Mouse (Mus musculus): ENCODE measurements around the gene Dnah11. TPM values are rescaled to one million over a fixed set of nuclear protein-coding genes. Genes with fewer than 3 reads are reported as not detected.

The Dnah11 gene
- total RNA-seq, 2 experiments from 2014 or later, result not detected

- DNase-seq, result no peak
- intact Hi-C loops (cut with DNase I), result no loop called here
Observed at GRCm38 (mm10) chr12:118094946-118095345, 103.9 kb downstream of the Dnah11 start.

GRCm38 (mm10) chr12:118085291-118085690 lies 113.6 kb downstream of the Dnah11 start:
- intact Hi-C loops (cut with DNase I), result no loop called here
- no peak for DNase-seq

- DNase-seq, result no peak
- intact Hi-C loops (cut with DNase I), result no loop called here
Observed at GRCm38 (mm10) chr12:118084806-118085205, 114.0 kb downstream of the Dnah11 start.

- intact Hi-C loops (cut with DNase I), result no loop called here
- no peak for DNase-seq
Observed at GRCm38 (mm10) chr12:118084134-118084533, 114.7 kb downstream of the Dnah11 start.

- intact Hi-C loops (cut with DNase I), result no loop called here
- DNase-seq, result no peak
Observed at GRCm38 (mm10) chr12:118080441-118080840, 118.4 kb downstream of the Dnah11 start.

GRCm38 (mm10) chr12:118078434-118078989 lies 120.3 kb downstream of the Dnah11 start:
- intact Hi-C loops (cut with DNase I), result no loop called here
- DNase-seq, result no peak

GRCm38 (mm10) chr12:118076802-118077201 lies 122.0 kb downstream of the Dnah11 start:
- intact Hi-C loops (cut with DNase I), result no loop called here
- DNase-seq, result no peak

GRCm38 (mm10) chr12:118072181-118072872 lies 126.5 kb downstream of the Dnah11 start:
- no peak for DNase-seq
- intact Hi-C loops (cut with DNase I), result no loop called here

GRCm38 (mm10) chr12:118071667-118072066 lies 127.2 kb downstream of the Dnah11 start:
- DNase-seq, result no peak
- intact Hi-C loops (cut with DNase I), result no loop called here

GRCm38 (mm10) chr12:118068785-118069184 lies 130.1 kb downstream of the Dnah11 start:
- DNase-seq, result no peak
- intact Hi-C loops (cut with DNase I), result no loop called here

- no peak for DNase-seq
- intact Hi-C loops (cut with DNase I), result no loop called here
Observed at GRCm38 (mm10) chr12:118062343-118062742, 136.5 kb downstream of the Dnah11 start.

GRCm38 (mm10) chr12:118056876-118057275 lies 142.0 kb downstream of the Dnah11 start:
- no peak for DNase-seq
- intact Hi-C loops (cut with DNase I), result loop anchor here (5.0 kb wide), 1 partner anchor 400 kb away; no protein-coding TSS in a partner anchor

GRCm38 (mm10) chr12:118045381-118045780 lies 153.5 kb downstream of the Dnah11 start:
- intact Hi-C loops (cut with DNase I), result no loop called here
- DNase-seq, result no peak

GRCm38 (mm10) chr12:118043130-118043647 lies 155.7 kb downstream of the Dnah11 start:
- intact Hi-C loops (cut with DNase I), result no loop called here
- DNase-seq, result no peak

GRCm38 (mm10) chr12:118042196-118042595 lies 156.6 kb downstream of the Dnah11 start:
- DNase-seq, result peak in 1 of 2 experiments; percentile 1
- intact Hi-C loops (cut with DNase I), result no loop called here

- no peak for DNase-seq
- intact Hi-C loops (cut with DNase I), result no loop called here
Observed at GRCm38 (mm10) chr12:118034990-118035389, 163.9 kb downstream of the Dnah11 start.

- intact Hi-C loops (cut with DNase I), result no loop called here
- no peak for DNase-seq
Observed at GRCm38 (mm10) chr12:118025771-118026170, 173.1 kb downstream of the Dnah11 start.

- intact Hi-C loops (cut with DNase I), result no loop called here
- no peak for DNase-seq
Observed at GRCm38 (mm10) chr12:118018936-118019335, 179.9 kb downstream of the Dnah11 start.

- DNase-seq, result no peak
- intact Hi-C loops (cut with DNase I), result no loop called here
Observed at GRCm38 (mm10) chr12:118013872-118014271, 185.0 kb downstream of the Dnah11 start.

- intact Hi-C loops (cut with DNase I), result no loop called here
Observed at GRCm38 (mm10) chr12:118011921-118012320, 186.9 kb downstream of the Dnah11 start.

GRCm38 (mm10) chr12:117994938-117995337 lies 203.9 kb downstream of the Dnah11 start:
- no peak for DNase-seq
- intact Hi-C loops (cut with DNase I), result no loop called here

More at GRCm38 (mm10) chr12:118011921-118012320, 186.9 kb downstream of the Dnah11 start:
- DNase-seq, result no peak

- DNase-seq, result peak; percentile 61 to 67
- intact Hi-C loops (cut with DNase I), result loop anchor here (1.0 kb wide), 2 partner anchors 462 to 862 kb away; no protein-coding TSS in a partner anchor
Observed at GRCm38 (mm10) chr12:117993499-117993898, 205.3 kb downstream of the Dnah11 start.
